Mouse (Mus musculus): ENCODE measurements around the gene Ndufb8. TPM values are rescaled to one million over a fixed set of nuclear protein-coding genes. Genes with fewer than 3 reads are reported as not detected.

The Ndufb8 gene
- polyA plus RNA-seq, 1 experiment: 648 TPM

GRCm38 (mm10) chr19:44567763-44568162 lies 12.5 kb upstream of the Ndufb8 start:
- no peak overlapping the region for H3K4me2 ChIP-seq (ENCODE audit: low read depth)
- H3K36me3 ChIP-seq (ENCODE audit: control insufficient read depth, insufficient read depth): peaks cover 57% of the 10 kb centered on the region
- TF ChIP-seq REST (IDR thresholded peaks at IDR 0.05; ENCODE audit: insufficient read depth, insufficient read length): no peak
- TF ChIP-seq POLR2AphosphoS2 (IDR thresholded peaks at IDR 0.05; ENCODE audit: insufficient read length, low read depth): no peak
- no peak for TF ChIP-seq CEBPB (IDR thresholded peaks at IDR 0.05; ENCODE audit: insufficient read depth, poor library complexity, severe bottlenecking)
- no peak for TF ChIP-seq SRF (IDR thresholded peaks at IDR 0.05; ENCODE audit: control insufficient read depth, insufficient read length, low read depth)
- TF ChIP-seq E2F4 (IDR thresholded peaks at IDR 0.05; ENCODE audit: insufficient read depth): no peak
- no peak for TF ChIP-seq MYOD1 (IDR thresholded peaks at IDR 0.05; ENCODE audit: control insufficient read depth in 1 of 3, insufficient read length in 2 of 3, low read depth in 2 of 3)
- TF ChIP-seq USF1 (IDR thresholded peaks at IDR 0.05; ENCODE audit: low read depth): no peak
- no peak for TF ChIP-seq POLR2A (IDR thresholded peaks at IDR 0.05; ENCODE audit: insufficient read length, low read depth)
- TF ChIP-seq TCF3 (IDR thresholded peaks at IDR 0.05; ENCODE audit: insufficient read length, low read depth): no peak
- no peak for TF ChIP-seq MYOG (IDR thresholded peaks at IDR 0.05; ENCODE audit: control insufficient read depth in 1 of 3, insufficient read depth in 1 of 3, insufficient read length in 2 of 3, low read depth in 2 of 3)
- H3K27me3 ChIP-seq (ENCODE audit: control insufficient read depth, insufficient read depth, insufficient read length): no peaks in the 10 kb centered on the region
- H3K79me2 ChIP-seq (ENCODE audit: control insufficient read depth, insufficient read depth): peaks cover 24% of the 10 kb centered on the region
- H3ac ChIP-seq (ENCODE audit: control insufficient read depth, insufficient read length): no peak overlapping the region
- no peak overlapping the region for H3K4me3 ChIP-seq

- peaks cover 35% of the 10 kb centered on the region for H3K36me3 ChIP-seq (ENCODE audit: control insufficient read depth, insufficient read depth)
- peak overlapping the region; percentile 99 for H3K4me2 ChIP-seq (ENCODE audit: low read depth)
- H3K4me3 ChIP-seq: peak overlapping the region; percentile 71
- TF ChIP-seq POLR2AphosphoS2 (IDR thresholded peaks at IDR 0.05; ENCODE audit: insufficient read length, low read depth) (no peak), CEBPB (IDR thresholded peaks at IDR 0.05; ENCODE audit: insufficient read depth, poor library complexity, severe bottlenecking) (no peak), MAX (IDR thresholded peaks at IDR 0.05; ENCODE audit: low read depth) (no peak), POLR2A (IDR thresholded peaks at IDR 0.05; ENCODE audit: insufficient read length, low read depth) (no peak), USF1 (IDR thresholded peaks at IDR 0.05; ENCODE audit: low read depth) (no peak), MYOD1 (IDR thresholded peaks at IDR 0.05; ENCODE audit: control insufficient read depth in 1 of 3, insufficient read length in 2 of 3, low read depth in 2 of 3) (no peak), E2F4 (IDR thresholded peaks at IDR 0.05; ENCODE audit: insufficient read depth) (no peak), SRF (IDR thresholded peaks at IDR 0.05; ENCODE audit: control insufficient read depth, insufficient read length, low read depth) (no peak), TCF12 (IDR thresholded peaks at IDR 0.05; ENCODE audit: insufficient read depth, poor library complexity, severe bottlenecking) (no peak), TCF3 (IDR thresholded peaks at IDR 0.05; ENCODE audit: insufficient read length, low read depth) (no peak), MYOG (IDR thresholded peaks at IDR 0.05; ENCODE audit: control insufficient read depth in 1 of 3, insufficient read depth in 1 of 3, insufficient read length in 2 of 3, low read depth in 2 of 3) (no peak)
- no peak overlapping the region for H3ac ChIP-seq (ENCODE audit: control insufficient read depth, insufficient read length)
- no peaks in the 10 kb centered on the region for H3K27me3 ChIP-seq (ENCODE audit: control insufficient read depth, insufficient read depth, insufficient read length)
- H3K79me2 ChIP-seq (ENCODE audit: control insufficient read depth, insufficient read depth): peaks cover 27% of the 10 kb centered on the region
These were observed 8.8 kb upstream of the Ndufb8 start for GRCm38 (mm10) chr19:44564006-44564405.

GRCm38 (mm10) chr19:44562652-44563206 lies 7.5 kb upstream of the Ndufb8 start, which contains the start of gene Hif1an:
Gene Hif1an, plus strand, starts transcription at chr19:44562850.
- Histone ChIP-seq H3K79me2 (ENCODE audit: control insufficient read depth, insufficient read depth) (peaks cover 27% of the 10 kb centered on the region), H3K4me2 (ENCODE audit: low read depth) (peak within 1 kb of the TSS; percentile 99), H3ac (ENCODE audit: control insufficient read depth, insufficient read length) (peak within 1 kb of the TSS; percentile 10), H3K4me3 (peak within 1 kb of the TSS; percentile 71), H3K36me3 (ENCODE audit: control insufficient read depth, insufficient read depth) (peaks cover 22% of the 10 kb centered on the region), H3K27me3 (ENCODE audit: control insufficient read depth, insufficient read depth, insufficient read length) (no peaks in the 10 kb centered on the region)
- TF ChIP-seq POLR2AphosphoS2 (IDR thresholded peaks at IDR 0.05; ENCODE audit: insufficient read length, low read depth) (peak; percentile 50), MYOD1 (IDR thresholded peaks at IDR 0.05; ENCODE audit: control insufficient read depth in 1 of 3, insufficient read length in 2 of 3, low read depth in 2 of 3) (no peak), SRF (IDR thresholded peaks at IDR 0.05; ENCODE audit: control insufficient read depth, insufficient read length, low read depth) (peak; percentile 71), POLR2A (IDR thresholded peaks at IDR 0.05; ENCODE audit: insufficient read length, low read depth) (peak; percentile 65)

GRCm38 (mm10) chr19:44554490-44554860 lies 765 bp downstream of the Ndufb8 start:
- H3K36me3 ChIP-seq (ENCODE audit: control insufficient read depth, insufficient read depth): peaks cover 7% of the 10 kb centered on the region
- no peak for TF ChIP-seq TCF3 (IDR thresholded peaks at IDR 0.05; ENCODE audit: insufficient read length, low read depth)
- no peak for TF ChIP-seq CEBPB (IDR thresholded peaks at IDR 0.05; ENCODE audit: insufficient read depth, poor library complexity, severe bottlenecking)
- no peak for TF ChIP-seq MAX (IDR thresholded peaks at IDR 0.05; ENCODE audit: low read depth)
- TF ChIP-seq REST (IDR thresholded peaks at IDR 0.05; ENCODE audit: insufficient read depth, insufficient read length): no peak
- TF ChIP-seq POLR2AphosphoS2 (IDR thresholded peaks at IDR 0.05; ENCODE audit: insufficient read length, low read depth): no peak
- no peak for TF ChIP-seq MYOG (IDR thresholded peaks at IDR 0.05; ENCODE audit: control insufficient read depth in 1 of 3, insufficient read depth in 1 of 3, insufficient read length in 2 of 3, low read depth in 2 of 3)
- no peak for TF ChIP-seq E2F4 (IDR thresholded peaks at IDR 0.05; ENCODE audit: insufficient read depth)
- TF ChIP-seq POLR2A (IDR thresholded peaks at IDR 0.05; ENCODE audit: insufficient read length, low read depth): no peak
- TF ChIP-seq USF1 (IDR thresholded peaks at IDR 0.05; ENCODE audit: low read depth): no peak
- TF ChIP-seq TCF12 (IDR thresholded peaks at IDR 0.05; ENCODE audit: insufficient read depth, poor library complexity, severe bottlenecking): no peak
- TF ChIP-seq MYOD1 (IDR thresholded peaks at IDR 0.05; ENCODE audit: control insufficient read depth in 1 of 3, insufficient read length in 2 of 3, low read depth in 2 of 3): no peak
- TF ChIP-seq SRF (IDR thresholded peaks at IDR 0.05; ENCODE audit: control insufficient read depth, insufficient read length, low read depth): no peak
- H3K4me3 ChIP-seq: peak overlapping the region; percentile 99
- peak overlapping the region; percentile 97 for H3ac ChIP-seq (ENCODE audit: control insufficient read depth, insufficient read length)
- no peaks in the 10 kb centered on the region for H3K27me3 ChIP-seq (ENCODE audit: control insufficient read depth, insufficient read depth, insufficient read length)
- H3K4me2 ChIP-seq (ENCODE audit: low read depth): peak overlapping the region; percentile 90
- H3K79me2 ChIP-seq (ENCODE audit: control insufficient read depth, insufficient read depth): peaks cover 24% of the 10 kb centered on the region

GRCm38 (mm10) chr19:44553286-44553685 lies 2.0 kb downstream of the Ndufb8 start:
- H3K4me2 ChIP-seq (ENCODE audit: low read depth): no peak overlapping the region
- H3K79me2 ChIP-seq (ENCODE audit: control insufficient read depth, insufficient read depth): peaks cover 24% of the 10 kb centered on the region
- H3ac ChIP-seq (ENCODE audit: control insufficient read depth, insufficient read length): no peak overlapping the region
- peaks cover 18% of the 10 kb centered on the region for H3K36me3 ChIP-seq (ENCODE audit: control insufficient read depth, insufficient read depth)
- H3K4me3 ChIP-seq: no peak overlapping the region
- H3K27me3 ChIP-seq (ENCODE audit: control insufficient read depth, insufficient read depth, insufficient read length): no peaks in the 10 kb centered on the region
- TF ChIP-seq TCF12 (IDR thresholded peaks at IDR 0.05; ENCODE audit: insufficient read depth, poor library complexity, severe bottlenecking): no peak
- TF ChIP-seq MAX (IDR thresholded peaks at IDR 0.05; ENCODE audit: low read depth): no peak
- no peak for TF ChIP-seq REST (IDR thresholded peaks at IDR 0.05; ENCODE audit: insufficient read depth, insufficient read length)
- TF ChIP-seq TCF3 (IDR thresholded peaks at IDR 0.05; ENCODE audit: insufficient read length, low read depth): no peak
- TF ChIP-seq POLR2AphosphoS2 (IDR thresholded peaks at IDR 0.05; ENCODE audit: insufficient read length, low read depth): no peak
- no peak for TF ChIP-seq POLR2A (IDR thresholded peaks at IDR 0.05; ENCODE audit: insufficient read length, low read depth)
- no peak for TF ChIP-seq SRF (IDR thresholded peaks at IDR 0.05; ENCODE audit: control insufficient read depth, insufficient read length, low read depth)
- TF ChIP-seq MYOD1 (IDR thresholded peaks at IDR 0.05; ENCODE audit: control insufficient read depth in 1 of 3, insufficient read length in 2 of 3, low read depth in 2 of 3): no peak
- no peak for TF ChIP-seq MYOG (IDR thresholded peaks at IDR 0.05; ENCODE audit: control insufficient read depth in 1 of 3, insufficient read depth in 1 of 3, insufficient read length in 2 of 3, low read depth in 2 of 3)
- TF ChIP-seq E2F4 (IDR thresholded peaks at IDR 0.05; ENCODE audit: insufficient read depth): no peak
- TF ChIP-seq USF1 (IDR thresholded peaks at IDR 0.05; ENCODE audit: low read depth): no peak
- TF ChIP-seq CEBPB (IDR thresholded peaks at IDR 0.05; ENCODE audit: insufficient read depth, poor library complexity, severe bottlenecking): no peak
